Mouse (Mus musculus) stomach, embryonic 15.5 days (tissue): ENCODE measurements around the gene Usp3. TPM values are rescaled to one million over a fixed set of nuclear protein-coding genes. Genes with fewer than 3 reads are reported as not detected.

Source experiments
- ATAC-seq: fragments of 200-750 bp; cut with Nextera tagmentation; 2 replicates; pipeline ENCODE4 v1.8.0; 2017; ENCODE audit warnings: low read depth, moderate number of reproducible peaks, moderate TSS enrichment; ENCODE audit not compliant: insufficient read depth, low FRiP score
- H3K27ac ChIP-seq: fragments of 300-500 bp; sonication (generic); 2 replicates; pipeline ENCODE4 v1.5.1; 2015; ENCODE audit warnings: mild to moderate bottlenecking, inconsistent platforms
- H3K27me3 ChIP-seq: fragments of 300-500 bp; sonication (generic); replicated peaks from 2 replicates; pipeline ENCODE4 v1.6.1; 2015; ENCODE audit warnings: inconsistent platforms
- H3K36me3 ChIP-seq: fragments of 300-500 bp; sonication (generic); 2 replicates; pipeline ENCODE4 v1.6.1; 2015; ENCODE audit warnings: inconsistent platforms
- H3K4me1 ChIP-seq: fragments of 300-500 bp; sonication (generic); 2 replicates; pipeline ENCODE4 v1.6.1; 2015; ENCODE audit warnings: inconsistent platforms
- H3K4me2 ChIP-seq: fragments of 300-500 bp; sonication (generic); 2 replicates; pipeline ENCODE4 v1.6.1; 2015; ENCODE audit warnings: mild to moderate bottlenecking, inconsistent platforms
- H3K4me3 ChIP-seq: fragments of 300-500 bp; sonication (generic); replicated peaks from 2 replicates; pipeline ENCODE4 v1.5.1; 2015; ENCODE audit warnings: inconsistent platforms
- H3K9ac ChIP-seq: fragments of 300-500 bp; sonication (generic); 2 replicates; pipeline ENCODE4 v1.6.1; 2015; ENCODE audit warnings: inconsistent platforms
- H3K9me3 ChIP-seq: fragments of 300-500 bp; sonication (generic); 2 replicates; pipeline ENCODE4 v1.6.1; 2016; ENCODE audit warnings: inconsistent platforms
- WGBS: fragments of 180-500 bp; shearing (Covaris S2); methylation state at CpG from one replicate; pipeline ENCODE4 v1.1.7; 2015; 5-methylcytosine and 5-hydroxymethylcytosine counted together
- polyA plus RNA-seq: library from polyadenylated mRNA; unstranded; fragments of >200 nt; fragmentation: Nextera tagmentation; extraction: Ambion mirVana; gene quantifications from 2 replicates; pipeline ENCODE4 v1.2.1, GENCODE M21; 2015

Usp3 gene
- polyA plus RNA-seq, 1 experiment from 2014 or later, result 64.6 TPM

DNA sequence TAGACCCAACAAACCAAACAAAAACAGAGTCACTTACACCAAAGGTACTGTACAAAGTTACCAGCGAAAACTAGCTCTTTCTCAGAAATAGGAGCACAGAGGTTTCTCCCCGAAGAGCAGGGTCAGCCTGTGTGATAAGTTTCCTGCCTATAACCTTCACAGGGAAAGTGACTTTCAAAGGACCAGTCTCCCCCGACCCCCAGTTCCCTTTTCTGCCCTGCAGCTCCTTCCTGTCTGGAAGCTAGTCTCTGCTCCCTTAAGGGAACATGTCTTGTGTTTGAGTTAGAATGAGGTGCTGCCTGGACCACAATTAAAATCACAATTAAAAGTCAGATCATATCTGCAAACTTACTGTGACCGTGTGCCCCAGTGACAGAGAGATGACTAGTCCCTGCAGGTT lies 23.9 kb upstream of the Usp3 start:
- WGBS, result 60% methylated on average over 4 of the region's 4 CpGs
- Histone ChIP-seq H3K4me2 (no peak overlapping the region), H3K9me3 (no peaks in the 10 kb centered on the region), H3K9ac (no peak overlapping the region), H3K4me3 (no peak overlapping the region), H3K27me3 (no peaks in the 10 kb centered on the region), H3K4me1 (peaks cover 18% of the 10 kb centered on the region), H3K36me3 (no peaks in the 10 kb centered on the region), H3K27ac (no peak overlapping the region)
- no peak for ATAC-seq

GRCm38 (mm10) chr9:66615141-66615540 lies 22.2 kb upstream of the Usp3 start:
- 48% methylated on average over 9 of the region's 9 CpGs for WGBS
- ATAC-seq, result no peak
- Histone ChIP-seq H3K4me3 (no peak overlapping the region), H3K9ac (no peak overlapping the region), H3K36me3 (no peaks in the 10 kb centered on the region), H3K27me3 (no peaks in the 10 kb centered on the region), H3K27ac (no peak overlapping the region), H3K4me1 (0 out of 2 replicates have a peak, but pooled peaks cover 5% of the 10 kb centered on the region), H3K9me3 (no peaks in the 10 kb centered on the region), H3K4me2 (no peak overlapping the region)

- Histone ChIP-seq H3K27me3 (no peaks in the 10 kb centered on the region), H3K4me3 (no peak overlapping the region), H3K9ac (no peak overlapping the region), H3K4me2 (no peak overlapping the region), H3K27ac (no peak overlapping the region), H3K36me3 (no peaks in the 10 kb centered on the region), H3K4me1 (0 out of 2 replicates have a peak, but pooled peaks cover 5% of the 10 kb centered on the region), H3K9me3 (no peaks in the 10 kb centered on the region)
- WGBS, result 76% methylated on average over 7 of the region's 7 CpGs
- no peak for ATAC-seq
Observed at GRCm38 (mm10) chr9:66614547-66614946, 21.6 kb upstream of the Usp3 start.

GRCm38 (mm10) chr9:66613667-66614066 lies 20.7 kb upstream of the Usp3 start:
- Histone ChIP-seq H3K36me3 (no peaks in the 10 kb centered on the region), H3K4me2 (no peak overlapping the region), H3K27me3 (no peaks in the 10 kb centered on the region), H3K9ac (no peak overlapping the region), H3K4me3 (no peak overlapping the region), H3K27ac (peak overlapping the region; percentile 51; the same call in 1 of the 2 replicates), H3K4me1 (0 out of 2 replicates have a peak, but pooled peaks cover 2% of the 10 kb centered on the region), H3K9me3 (no peaks in the 10 kb centered on the region)
- no peak for ATAC-seq
- WGBS, result 49% methylated on average over 7 of the region's 7 CpGs

GRCm38 (mm10) chr9:66611478-66612093 lies 18.6 kb upstream of the Usp3 start:
- Histone ChIP-seq H3K27ac (0 out of 2 replicates have a peak overlapping the region, but pooled peaks have one; percentile 4), H3K9ac (no peak overlapping the region), H3K4me1 (0 out of 2 replicates have a peak, but pooled peaks cover 2% of the 10 kb centered on the region), H3K27me3 (no peaks in the 10 kb centered on the region), H3K4me2 (peak overlapping the region; percentile 46), H3K36me3 (no peaks in the 10 kb centered on the region), H3K9me3 (no peaks in the 10 kb centered on the region), H3K4me3 (peak overlapping the region; percentile 17; the same call in 1 of the 2 replicates)
- 18% methylated on average over 18 of the region's 18 CpGs for WGBS
- ATAC-seq, result peak; percentile 54; the same call in 1 of the 2 replicates

DNA sequence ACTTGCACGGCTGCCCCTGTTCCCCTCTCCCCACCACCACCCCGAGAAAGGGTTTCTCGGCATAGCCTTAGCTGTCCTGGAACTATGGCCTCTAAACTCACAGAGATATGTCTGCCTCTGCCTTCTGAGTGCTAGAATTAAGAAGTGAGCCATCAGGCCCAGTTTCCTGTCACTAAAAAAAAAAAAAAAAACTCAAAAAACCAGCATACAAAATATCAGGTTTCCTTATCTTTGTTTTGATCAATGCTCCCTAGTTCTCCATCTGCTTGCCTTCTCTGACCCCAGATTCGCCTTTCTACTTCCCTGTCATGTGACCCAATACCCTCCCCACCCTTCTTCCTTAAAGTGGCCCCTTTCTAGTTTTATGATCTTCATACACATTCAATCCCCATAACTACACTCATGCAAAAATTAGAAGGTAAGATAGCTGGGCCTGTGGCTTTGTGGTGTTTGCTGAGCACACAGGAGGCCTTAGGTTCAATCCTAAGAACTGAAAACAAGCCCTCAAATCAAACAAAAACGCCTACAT lies 15.9 kb upstream of the Usp3 start:
- no peak for ATAC-seq
- peaks cover 11% of the 10 kb centered on the region; the same call in 1 of the 2 replicates for H3K4me1 ChIP-seq
- no peak overlapping the region for H3K27ac ChIP-seq
- no peak overlapping the region for H3K4me2 ChIP-seq
- no peaks in the 10 kb centered on the region for H3K9me3 ChIP-seq
- H3K4me3 ChIP-seq, result no peak overlapping the region
- WGBS, result 79% methylated on average over 5 of the region's 5 CpGs
- no peaks in the 10 kb centered on the region for H3K27me3 ChIP-seq
- H3K36me3 ChIP-seq, result no peaks in the 10 kb centered on the region
- H3K9ac ChIP-seq, result no peak overlapping the region

DNA sequence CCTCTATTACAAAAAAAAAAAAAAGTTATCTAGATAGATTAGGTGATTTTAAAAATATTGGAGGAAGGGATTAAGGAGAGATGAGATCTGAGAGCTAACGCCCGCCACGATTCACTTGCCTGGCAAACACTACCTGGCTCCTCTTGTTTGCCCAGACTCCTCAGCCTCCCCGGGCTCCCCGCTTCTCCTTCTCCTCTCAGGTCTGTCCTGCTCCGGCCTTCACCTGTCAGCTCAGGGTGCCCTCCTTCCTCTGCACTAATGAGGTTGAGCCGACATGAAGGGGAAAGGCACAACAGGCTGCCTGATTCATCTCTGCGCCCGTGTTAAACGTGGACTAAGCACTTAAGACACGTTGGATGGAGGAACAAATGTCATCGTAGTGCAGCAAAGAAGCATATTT lies 13.9 kb upstream of the Usp3 start:
- 47% methylated on average over 12 of the region's 12 CpGs for WGBS

DNA sequence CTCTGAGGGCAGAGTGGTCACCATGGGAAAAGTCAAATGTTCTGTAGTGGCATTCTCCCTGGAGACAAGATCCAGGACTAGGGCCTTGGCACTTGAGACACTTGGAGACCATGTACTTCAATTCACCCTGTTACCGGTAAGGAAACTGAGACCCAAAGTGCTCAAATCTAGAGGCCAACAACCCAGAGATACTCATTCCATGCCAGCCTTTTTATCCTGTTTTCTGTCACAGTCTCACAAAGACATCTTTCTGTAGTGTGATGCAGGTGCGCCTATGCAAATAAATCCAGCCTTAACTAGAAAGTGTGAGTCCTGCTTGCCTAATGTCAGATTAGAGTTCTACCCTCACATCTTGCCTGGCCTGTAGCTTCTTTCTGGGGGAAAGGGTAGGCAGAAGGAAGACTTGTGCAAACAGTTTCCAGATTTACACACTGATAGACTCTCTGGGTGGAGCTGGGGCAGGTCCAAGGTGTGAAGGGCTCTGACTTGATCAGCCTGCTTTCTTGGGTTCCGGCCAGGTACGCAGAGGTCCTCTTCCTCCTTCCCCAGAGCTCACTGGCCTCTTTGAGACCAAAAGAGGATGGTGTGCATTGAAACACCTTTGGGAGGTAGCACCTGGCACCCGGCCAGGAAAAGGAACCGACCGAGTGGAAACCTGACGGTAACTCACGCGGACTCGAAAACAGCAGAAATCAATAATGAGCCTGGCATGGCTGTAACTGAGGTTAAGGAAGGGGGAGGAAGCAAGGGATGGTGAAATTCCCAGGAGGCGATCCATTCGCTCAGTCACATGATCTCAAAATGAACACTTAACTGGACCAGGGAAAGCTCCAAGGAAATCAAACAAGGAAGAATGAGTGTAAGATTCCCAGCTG lies 13.2 kb upstream of the Usp3 start:
- Histone ChIP-seq H3K4me3 (peak overlapping the region; percentile 21; the same call in 1 of the 2 replicates), H3K9ac (no peak overlapping the region), H3K27ac (peak overlapping the region; percentile 72)

More for the DNA sequence above, 13.9 kb upstream of the Usp3 start:
- H3K9ac ChIP-seq, result no peak overlapping the region
- no peak for ATAC-seq
- no peaks in the 10 kb centered on the region for H3K27me3 ChIP-seq
- peak overlapping the region; percentile 46 for H3K4me2 ChIP-seq
- peak overlapping the region; percentile 72 for H3K27ac ChIP-seq
- no peaks in the 10 kb centered on the region for H3K9me3 ChIP-seq
- peak overlapping the region; percentile 21; the same call in 1 of the 2 replicates for H3K4me3 ChIP-seq
- H3K36me3 ChIP-seq, result no peaks in the 10 kb centered on the region
- H3K4me1 ChIP-seq, result peaks cover 11% of the 10 kb centered on the region; the same call in 1 of the 2 replicates

DNA sequence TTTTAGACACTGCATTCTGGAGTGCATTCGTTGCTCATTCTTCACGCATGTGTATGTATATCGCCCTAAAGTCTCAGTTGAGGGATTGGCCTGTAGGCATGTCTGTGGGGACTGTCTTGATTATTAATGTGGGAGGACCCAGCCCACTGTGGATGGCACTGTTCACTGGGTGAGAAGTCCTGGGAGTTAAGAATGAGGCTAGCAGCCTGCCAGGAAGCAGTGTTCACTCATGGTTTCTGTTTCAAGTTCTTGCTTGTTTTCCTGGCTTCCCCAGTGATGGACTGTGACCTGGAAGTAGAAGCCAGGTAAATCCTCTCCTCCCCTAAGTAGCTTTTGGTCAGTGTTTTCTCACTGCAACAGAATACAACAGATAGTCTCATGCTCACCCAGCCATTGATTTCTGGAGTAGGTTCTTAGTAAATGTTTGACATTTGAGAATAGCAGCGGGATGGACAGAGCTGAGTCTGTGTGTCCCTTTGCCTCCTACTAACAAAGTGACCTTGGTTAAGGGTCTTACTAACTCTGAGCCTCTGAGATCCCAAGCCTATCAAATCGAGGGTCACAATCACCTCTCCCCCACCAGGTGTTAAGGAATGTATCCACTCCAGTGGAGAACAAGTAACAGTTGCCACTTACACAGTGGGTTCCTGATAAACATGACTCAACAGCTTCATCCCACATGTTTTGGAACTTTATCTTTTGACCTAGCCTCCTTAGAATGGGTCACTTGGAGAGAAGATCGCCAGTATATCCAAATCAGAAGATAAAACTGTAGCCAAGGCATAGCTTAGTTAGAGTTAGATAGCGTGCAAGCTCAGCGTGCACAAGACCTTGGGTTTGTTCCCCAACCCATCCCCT lies 11.6 kb upstream of the Usp3 start:
- 79% methylated on average over 8 of the region's 8 CpGs for WGBS
- no peak for ATAC-seq
- Histone ChIP-seq H3K27ac (no peak overlapping the region; the same call in 1 of the 2 replicates), H3K4me3 (no peak overlapping the region), H3K4me1 (peaks cover 9% of the 10 kb centered on the region; the same call in 1 of the 2 replicates), H3K4me2 (no peak overlapping the region), H3K9ac (no peak overlapping the region), H3K36me3 (no peaks in the 10 kb centered on the region), H3K9me3 (no peaks in the 10 kb centered on the region), H3K27me3 (no peaks in the 10 kb centered on the region)

More for the DNA sequence above, 13.2 kb upstream of the Usp3 start:
- Histone ChIP-seq H3K4me2 (peak overlapping the region; percentile 46), H3K9me3 (no peaks in the 10 kb centered on the region), H3K4me1 (peaks cover 9% of the 10 kb centered on the region; the same call in 1 of the 2 replicates), H3K36me3 (no peaks in the 10 kb centered on the region), H3K27me3 (no peaks in the 10 kb centered on the region)
- ATAC-seq, result peak; percentile 76
- WGBS, result 45% methylated on average over 13 of the region's 13 CpGs

GRCm38 (mm10) chr9:66603907-66604306 lies 11.0 kb upstream of the Usp3 start:
- Histone ChIP-seq H3K9ac (no peak overlapping the region), H3K4me3 (no peak overlapping the region), H3K4me2 (no peak overlapping the region), H3K27ac (no peak overlapping the region; the same call in 1 of the 2 replicates), H3K9me3 (no peaks in the 10 kb centered on the region), H3K36me3 (no peaks in the 10 kb centered on the region), H3K27me3 (no peaks in the 10 kb centered on the region), H3K4me1 (peaks cover 11% of the 10 kb centered on the region; the same call in 1 of the 2 replicates)
- no peak for ATAC-seq
- 75% methylated on average over 1 of the region's 1 CpGs for WGBS

DNA sequence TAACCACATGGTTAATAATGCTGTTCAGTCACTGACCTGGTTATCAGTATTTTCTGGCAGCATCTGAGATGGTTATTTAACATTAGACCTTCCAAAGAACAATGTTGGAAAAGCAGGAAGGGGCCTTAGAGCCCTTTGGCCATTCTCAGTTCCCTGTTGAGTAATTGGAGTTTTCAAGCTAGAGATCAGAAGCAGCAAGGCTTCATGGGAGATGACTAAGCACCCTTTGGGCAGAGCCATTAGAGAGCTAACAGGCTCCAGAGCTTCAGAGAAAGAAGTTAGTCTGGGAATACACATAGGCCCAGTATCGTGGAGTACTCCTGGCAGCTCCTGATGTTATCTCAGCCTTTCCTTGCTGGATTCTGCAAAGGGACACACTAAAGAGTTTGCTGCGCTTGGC lies 8.1 kb upstream of the Usp3 start:
- no peak for ATAC-seq
- no peaks in the 10 kb centered on the region for H3K27me3 ChIP-seq
- no peak overlapping the region for H3K27ac ChIP-seq
- no peaks in the 10 kb centered on the region for H3K9me3 ChIP-seq
- H3K9ac ChIP-seq, result no peak overlapping the region
- peaks cover 16% of the 10 kb centered on the region; the same call in 1 of the 2 replicates for H3K4me1 ChIP-seq
- no peak overlapping the region for H3K4me3 ChIP-seq
- H3K4me2 ChIP-seq, result no peak overlapping the region
- no peaks in the 10 kb centered on the region for H3K36me3 ChIP-seq
- 61% methylated on average over 2 of the region's 2 CpGs for WGBS
